Mouse (Mus musculus): ENCODE measurements around the gene Rnase12. TPM values are rescaled to one million over a fixed set of nuclear protein-coding genes. Genes with fewer than 3 reads are reported as not detected.

Gene Rnase12
- total RNA-seq, 2 experiments from 2014 or later: 0.64 TPM; not detected in 1

DNA sequence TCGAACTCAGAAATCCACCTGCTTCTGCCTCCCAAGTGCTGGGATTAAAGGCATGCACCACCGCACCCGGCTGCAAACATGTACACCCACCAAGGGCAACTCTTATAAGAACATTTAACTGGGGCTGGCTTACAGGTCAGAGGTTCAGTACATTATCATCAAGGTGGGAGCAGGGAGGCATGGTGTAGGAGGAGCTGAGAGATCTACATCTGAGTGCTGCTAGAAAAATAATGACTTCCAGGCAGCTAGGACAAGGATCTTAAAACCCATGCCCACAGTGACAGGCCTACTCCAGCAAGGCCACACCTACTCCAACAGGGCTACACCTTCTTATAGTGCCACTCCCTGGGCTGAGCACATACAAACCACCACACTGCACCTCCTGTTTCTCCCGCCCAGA lies 28.4 kb upstream of the Rnase12 start:
- DNase-seq (ENCODE audit: low spot score in 2 of 2): no peak

DNA sequence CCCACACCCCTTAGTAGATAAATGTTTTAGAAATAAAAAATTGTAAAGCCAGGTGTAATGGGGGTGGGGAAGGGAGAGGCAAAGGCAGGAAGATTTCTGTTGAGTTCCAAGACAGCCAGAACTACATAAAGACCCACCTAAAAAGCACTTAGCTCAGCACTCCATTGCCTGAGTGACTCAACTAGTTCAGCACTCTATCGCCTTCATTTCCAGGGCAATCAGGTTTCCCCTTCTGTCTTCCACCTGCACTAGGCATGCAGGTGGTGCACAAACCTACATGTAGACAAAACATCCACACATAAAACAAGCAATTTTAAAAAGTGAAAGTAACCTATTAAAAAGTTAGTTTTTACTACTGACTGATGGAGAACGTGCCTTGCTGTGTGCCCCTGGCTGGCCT lies 27.6 kb upstream of the Rnase12 start:
- no peak for DNase-seq (ENCODE audit: low spot score in 2 of 2)

DNA sequence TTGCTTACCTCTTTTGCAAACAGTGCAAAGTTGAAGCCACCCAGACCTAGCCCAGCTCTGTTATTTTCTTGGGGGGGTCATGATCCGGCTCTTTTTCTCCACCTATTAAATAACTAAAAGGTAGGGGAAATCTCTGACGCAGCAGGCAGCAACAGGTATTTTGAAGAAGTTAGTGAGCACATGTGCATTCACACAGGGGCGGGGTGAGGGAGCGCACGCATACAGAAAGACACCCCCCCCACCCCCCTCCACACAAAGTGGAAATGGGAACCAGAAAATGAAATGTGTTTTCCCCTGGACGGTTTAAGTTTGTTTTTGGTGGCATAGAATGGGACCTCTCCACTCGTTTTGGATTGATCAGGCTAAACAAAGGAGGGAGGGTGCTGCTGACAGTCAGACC lies 26.3 kb upstream of the Rnase12 start:
- DNase-seq (ENCODE audit: low spot score in 2 of 2): no peak

DNA sequence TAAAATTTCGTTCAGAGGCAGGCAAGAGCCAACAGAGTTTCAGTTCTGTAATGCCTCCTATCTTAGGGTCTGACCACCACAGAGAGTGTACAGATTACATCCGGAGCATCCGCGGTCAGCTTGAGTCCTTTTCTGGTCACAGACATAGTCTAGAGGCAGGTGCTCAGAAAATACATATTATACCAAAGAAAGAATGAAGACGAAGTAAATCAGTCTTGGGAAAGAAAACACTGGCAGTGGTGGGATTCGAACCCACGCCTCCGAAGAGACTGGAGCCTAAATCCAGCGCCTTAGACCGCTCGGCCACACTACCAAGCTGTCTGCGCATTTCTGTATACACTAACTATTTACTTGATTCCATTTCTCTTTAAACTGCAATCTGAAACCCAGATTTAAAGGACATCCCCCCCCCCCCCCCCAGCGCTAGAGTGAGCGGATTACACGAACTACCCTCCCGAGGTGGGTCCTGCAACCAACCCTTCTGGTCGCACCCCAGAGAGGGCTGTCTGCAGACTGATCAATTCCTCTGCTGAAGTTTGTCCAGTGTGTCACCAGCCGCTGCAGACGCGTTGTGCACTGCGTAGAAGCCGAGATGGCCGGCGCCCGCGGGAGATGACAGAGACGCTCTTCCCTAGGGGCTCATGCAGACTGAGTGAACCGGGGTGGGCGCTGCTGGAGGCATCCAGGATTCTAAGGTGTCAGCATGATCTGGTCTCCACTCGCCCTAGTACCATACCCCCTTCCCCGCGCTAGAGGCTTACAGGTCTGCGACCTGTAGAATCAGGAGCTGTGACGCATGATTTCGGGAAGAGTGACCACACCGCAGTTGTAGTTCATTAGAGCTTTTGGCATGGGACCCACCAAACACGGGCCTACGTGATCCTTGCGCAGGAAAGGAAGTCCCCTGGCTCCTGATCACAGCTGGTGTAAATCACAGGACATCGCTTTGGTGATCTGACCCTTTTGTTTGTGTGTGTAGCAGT lies 25.4 kb upstream of the Rnase12 start:
- peak in 1 of 2 experiments; percentile 16 for DNase-seq (ENCODE audit: low spot score in 2 of 2)

DNA sequence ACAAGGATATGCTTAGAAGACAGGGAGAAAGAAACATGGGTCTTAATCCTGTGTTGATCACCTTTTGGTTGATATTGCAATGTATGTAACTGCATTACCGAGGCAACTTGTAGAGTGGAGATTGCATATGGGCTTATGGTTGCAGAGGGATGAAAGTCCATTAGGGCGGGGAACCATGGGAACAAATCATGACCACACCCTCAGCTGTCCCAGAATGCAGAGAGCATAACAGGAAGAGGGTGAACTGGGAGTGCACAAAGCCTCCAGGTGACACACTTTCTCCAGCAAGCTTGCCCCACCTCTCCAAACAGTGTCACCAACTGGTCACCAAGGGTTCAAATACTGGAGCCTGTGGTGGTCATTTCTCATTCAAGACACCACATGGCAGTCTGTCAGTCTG lies 23.6 kb upstream of the Rnase12 start:
- no peak for DNase-seq (ENCODE audit: low spot score in 2 of 2)

DNA sequence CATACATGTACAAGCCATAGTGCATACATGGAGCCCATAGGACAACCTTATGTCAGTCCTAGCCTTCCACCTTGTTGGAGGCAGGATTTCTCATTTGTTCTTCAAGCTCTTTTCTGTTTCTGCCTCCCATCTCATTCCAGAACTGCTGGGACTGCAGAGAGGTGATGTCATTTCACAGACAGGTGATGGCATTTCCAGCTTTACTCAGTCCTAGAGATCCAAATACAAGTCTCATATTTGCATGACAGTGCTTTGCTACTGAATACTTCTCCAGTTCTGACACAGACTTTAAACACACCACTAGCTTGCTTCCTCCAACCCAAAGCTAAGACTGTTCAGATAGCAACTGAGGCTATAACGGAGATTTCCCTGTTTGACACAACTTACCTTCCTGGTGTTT lies 21.7 kb upstream of the Rnase12 start:
- no peak for DNase-seq (ENCODE audit: low spot score in 2 of 2)

DNA sequence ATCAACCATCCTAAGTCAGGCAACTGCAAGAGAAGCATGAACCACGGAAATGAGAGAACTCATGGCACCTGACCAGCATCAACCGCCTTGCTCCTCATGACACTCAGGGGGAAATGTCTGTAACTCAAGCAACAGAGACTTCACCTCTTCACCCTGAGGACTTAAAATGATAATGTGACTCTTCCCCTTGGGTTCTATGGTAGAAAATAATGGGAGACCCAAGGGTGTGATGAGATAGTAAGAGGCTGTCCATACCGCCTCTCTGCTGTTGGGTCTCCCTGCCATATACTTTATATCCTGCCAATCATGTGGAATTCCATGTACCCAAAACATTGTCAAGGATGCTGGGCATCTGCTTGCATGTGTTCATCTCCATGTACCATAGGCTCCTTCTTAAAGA lies 16.9 kb upstream of the Rnase12 start, which contains the start of gene Olfr750:
TSS of gene Olfr750 (minus strand) at position 101 of the 400 bp plus-strand sequence.
- DNase-seq (ENCODE audit: low spot score in 2 of 2): no peak

DNA sequence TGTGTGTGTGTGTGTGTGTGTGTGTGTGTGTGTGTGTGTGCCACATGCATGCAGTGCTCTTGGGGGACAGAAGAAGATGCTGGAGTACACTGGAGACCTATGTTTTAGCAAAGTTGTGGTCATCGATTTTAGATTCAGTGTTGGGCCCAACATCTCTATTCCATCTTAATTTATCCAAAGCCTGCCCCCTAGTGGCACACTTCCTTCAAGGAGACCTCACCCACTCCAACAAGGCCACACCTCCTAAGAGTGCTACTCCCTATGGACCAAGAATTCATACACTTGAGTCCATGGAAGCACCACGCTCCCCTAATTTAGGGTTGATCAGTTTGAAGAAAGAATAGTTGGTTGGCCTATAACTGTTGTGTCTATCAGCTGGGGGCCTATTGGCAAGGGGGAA lies 12.2 kb upstream of the Rnase12 start:
- DNase-seq (ENCODE audit: low spot score in 2 of 2): no peak

DNA sequence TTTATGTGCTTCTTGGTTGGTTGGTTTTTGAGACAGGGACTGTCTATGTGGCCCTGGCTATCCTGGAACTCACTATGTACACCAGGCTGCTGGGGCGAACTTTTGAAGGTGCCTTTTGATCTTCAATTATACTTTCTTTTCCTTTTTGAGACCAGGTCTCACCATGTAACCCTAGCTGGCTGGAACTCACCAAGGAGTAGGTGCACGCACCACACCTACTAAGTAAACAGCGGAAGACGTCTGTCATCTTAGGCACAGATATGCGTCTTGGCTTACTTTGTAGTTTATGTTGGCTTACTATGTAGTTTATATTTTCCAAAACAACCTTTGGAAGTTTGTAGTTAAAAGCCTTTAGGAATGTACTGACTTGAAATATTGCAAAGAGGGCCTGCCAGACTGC lies 11.5 kb upstream of the Rnase12 start:
- DNase-seq (ENCODE audit: low spot score in 2 of 2): no peak

DNA sequence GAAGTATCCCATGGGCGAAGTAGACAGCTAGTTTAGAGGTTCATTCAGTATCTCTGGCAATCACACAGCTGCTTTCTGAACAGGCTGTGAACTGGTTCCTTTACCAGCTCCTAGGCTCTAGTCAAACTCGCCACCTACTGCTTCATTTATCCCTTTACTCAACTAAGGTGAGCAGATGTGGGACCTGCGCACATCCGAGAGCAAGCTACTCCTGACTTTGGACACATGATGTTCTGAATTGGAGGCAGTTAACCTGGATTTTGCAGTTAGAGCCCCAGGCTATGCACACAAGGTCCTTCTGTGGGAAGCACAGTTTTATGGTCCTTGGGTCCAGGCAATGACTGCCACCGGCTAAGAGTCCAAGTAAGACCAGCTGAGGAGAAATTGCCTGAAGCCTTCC lies 3.3 kb upstream of the Rnase12 start:
- DNase-seq (ENCODE audit: low spot score in 2 of 2): no peak

DNA sequence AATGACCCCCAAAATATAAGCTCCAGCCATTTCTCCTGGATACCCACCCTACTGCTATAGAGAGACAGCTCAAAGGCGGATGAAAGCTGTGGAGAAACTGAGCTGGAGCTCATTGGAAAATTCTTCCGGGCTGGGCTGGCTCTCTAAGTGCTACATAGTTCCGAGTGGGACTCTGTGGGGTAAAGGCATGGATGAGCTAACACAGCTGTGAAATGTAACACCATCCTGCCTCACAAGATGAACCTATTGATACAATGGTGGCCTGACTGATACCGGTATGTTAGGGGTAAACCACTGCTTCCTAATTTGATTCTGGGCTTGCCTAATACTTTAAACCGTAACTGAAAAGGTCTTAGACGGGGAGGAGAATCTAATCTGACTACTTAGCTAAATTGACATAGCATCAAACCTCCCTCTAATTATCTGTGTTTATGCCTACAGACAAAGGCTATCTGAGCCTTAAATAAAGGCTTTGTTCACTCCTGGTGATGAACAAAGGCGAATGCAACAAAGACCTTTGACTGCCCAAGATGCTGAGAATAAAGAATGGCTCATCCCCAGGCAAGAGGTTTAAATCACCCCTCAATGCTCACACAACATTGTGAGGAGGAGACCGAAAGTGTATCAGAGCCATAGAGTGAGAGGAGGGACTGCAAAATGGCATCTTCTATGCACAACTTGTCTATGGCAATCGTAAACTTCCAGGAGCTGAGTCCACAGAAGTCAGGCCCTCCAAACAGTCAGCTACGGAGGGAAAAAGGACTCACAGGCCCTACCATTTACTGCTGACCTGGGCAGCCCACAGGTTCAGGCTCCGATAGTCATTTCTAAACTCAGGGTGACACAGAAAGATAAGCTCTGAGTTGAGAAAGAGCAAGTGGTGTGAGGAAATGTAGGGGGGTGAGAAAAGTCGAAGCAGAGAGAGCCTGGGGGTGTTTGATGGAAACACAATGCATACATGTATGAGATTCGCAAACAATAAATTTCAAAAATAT lies 2.9 kb downstream of the Rnase12 start:
- no peak for DNase-seq (ENCODE audit: low spot score in 2 of 2)

DNA sequence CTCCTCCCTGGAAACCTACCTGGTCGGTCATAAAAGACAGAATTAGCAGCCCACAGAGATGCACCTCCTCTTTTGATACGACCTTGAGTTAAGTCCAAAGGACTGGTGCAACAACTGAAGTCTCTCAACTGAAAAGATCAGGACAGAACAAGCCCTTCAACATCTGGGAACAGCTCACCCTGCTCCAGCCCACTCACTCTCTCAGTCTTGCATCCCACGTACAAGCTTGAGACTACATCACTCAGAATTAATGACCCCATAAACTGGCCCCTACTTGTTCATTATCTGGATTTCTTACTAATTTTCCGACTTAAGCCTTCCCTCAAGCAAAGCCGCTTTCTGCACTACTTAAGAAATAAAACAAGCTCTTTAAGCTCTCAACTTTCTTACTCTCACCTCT lies 4.3 kb downstream of the Rnase12 start:
- DNase-seq (ENCODE audit: low spot score in 2 of 2): no peak

DNA sequence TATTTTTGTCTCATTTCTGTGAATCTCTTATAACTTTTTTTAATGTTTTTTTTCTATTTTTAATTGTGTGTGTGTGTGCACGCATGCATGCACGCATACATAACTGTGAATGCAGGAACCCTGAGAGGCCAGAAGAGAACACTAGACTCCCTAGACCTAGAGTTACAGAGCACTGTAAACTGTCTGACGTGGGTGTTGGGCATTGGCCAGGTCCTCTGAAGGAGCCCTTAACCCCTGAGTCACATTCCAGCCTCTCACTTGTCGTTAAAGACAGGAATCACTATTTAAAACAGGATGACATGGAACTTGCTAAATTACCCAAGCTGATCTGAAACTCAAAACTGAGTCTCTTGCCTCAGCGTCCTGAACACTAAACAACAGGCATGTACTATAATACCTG lies 5.5 kb downstream of the Rnase12 start:
- DNase-seq (ENCODE audit: low spot score in 2 of 2): no peak

DNA sequence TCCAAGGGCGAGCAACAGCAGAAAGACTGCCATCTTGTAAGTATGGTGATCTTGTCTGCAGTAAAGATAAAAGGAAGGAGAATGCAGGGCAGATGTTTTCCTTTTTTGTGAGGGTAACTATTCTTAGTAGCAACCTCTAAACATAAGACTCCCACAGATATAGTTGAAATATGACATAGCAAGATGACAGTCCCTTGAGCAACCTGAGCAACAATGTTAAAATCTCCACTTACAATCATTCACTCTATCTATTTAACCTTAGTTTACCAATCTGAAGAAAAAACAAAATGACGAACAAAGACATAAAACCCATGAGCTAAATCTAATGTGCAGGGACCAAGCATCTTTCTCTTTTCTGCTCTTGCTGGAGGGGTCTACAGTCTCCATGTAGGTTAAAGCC lies 7.4 kb downstream of the Rnase12 start, which contains the start of gene Rnase11:
TSS of gene Rnase11 (minus strand) at position 101 of the 400 bp plus-strand sequence.
- no peak for DNase-seq (ENCODE audit: low spot score in 2 of 2)

DNA sequence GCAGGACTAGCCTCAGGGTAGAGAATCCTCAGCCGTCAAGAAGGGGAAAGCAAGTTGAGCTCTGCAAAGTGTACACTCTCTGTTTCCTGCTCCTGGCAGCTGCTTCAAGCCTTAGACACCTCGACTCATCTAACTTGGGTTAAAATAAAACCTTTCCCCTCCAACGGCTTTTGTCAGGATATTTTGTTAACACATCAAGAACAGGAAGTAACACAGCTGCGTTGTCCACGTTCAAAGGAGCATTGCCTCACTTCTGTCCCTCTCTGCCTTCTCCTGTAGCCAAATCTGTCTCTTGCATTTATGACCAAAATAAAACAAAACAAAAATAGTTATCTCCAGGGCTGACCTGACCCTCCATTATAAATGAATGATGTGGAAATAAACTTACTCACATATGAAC lies 9.6 kb downstream of the Rnase12 start:
- no peak for DNase-seq (ENCODE audit: low spot score in 2 of 2)

DNA sequence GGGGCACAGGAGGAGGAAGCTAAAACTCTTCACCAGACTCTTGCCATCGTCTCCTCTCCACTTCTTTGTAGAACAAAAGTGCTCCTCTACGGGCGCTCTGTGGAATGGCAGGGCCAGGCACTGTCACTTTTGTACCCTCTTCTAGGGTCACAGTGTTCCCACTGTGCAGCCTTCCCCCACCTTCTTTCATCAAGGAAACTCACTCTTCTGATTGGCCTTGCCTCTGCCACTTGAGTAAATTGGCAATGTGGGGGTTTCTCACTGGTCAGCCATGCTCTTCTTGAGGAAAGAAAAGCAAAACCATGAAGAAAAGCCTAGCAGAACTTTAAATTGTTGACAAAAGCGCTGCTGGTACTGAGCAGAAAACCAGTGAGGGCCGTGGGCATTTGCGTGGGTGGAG lies 15.7 kb downstream of the Rnase12 start, which contains the start of gene Rnase9:
TSS of gene Rnase9 (minus strand) at position 101 of the 400 bp plus-strand sequence.
- DNase-seq (ENCODE audit: low spot score in 2 of 2): no peak

DNA sequence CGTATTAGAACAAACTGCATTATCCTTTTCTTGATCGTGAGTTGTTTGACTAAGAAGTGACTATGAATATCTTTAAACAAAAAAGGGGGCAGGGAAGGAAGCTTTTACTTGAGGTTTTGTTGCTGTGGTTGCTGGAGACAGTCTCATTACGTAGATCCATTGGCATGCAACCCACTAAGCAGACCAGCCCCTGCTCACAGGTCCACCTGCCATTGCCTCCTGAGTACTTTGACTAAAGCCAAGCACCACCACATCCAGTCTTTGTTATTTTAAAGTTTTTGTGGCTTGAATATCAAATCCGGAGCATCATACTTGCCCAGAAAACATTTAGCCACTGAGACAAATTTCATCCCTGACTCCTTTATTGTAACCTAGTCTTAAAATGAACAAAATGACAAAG lies 21.2 kb downstream of the Rnase12 start:
- DNase-seq (ENCODE audit: low spot score in 2 of 2): no peak

DNA sequence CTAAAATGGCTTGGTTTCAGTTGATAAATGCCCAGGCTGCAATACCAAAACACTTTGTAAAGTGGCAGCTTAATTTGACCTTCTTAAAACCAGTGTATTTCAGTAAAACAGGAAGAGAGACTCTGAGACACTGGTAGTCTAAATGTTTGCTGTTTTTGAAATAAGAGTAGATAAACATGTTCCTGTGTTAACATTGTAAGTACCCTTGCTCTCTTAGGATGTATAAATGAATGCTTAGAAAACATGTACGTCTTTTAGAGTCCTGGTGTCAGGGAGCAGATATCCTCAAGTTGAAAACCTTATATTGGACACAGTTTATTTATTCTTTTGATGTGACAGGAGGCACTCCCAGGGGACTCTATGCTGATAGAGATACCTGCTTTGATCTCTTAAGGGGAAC lies 22.3 kb downstream of the Rnase12 start:
- no peak for DNase-seq (ENCODE audit: low spot score in 2 of 2)

DNA sequence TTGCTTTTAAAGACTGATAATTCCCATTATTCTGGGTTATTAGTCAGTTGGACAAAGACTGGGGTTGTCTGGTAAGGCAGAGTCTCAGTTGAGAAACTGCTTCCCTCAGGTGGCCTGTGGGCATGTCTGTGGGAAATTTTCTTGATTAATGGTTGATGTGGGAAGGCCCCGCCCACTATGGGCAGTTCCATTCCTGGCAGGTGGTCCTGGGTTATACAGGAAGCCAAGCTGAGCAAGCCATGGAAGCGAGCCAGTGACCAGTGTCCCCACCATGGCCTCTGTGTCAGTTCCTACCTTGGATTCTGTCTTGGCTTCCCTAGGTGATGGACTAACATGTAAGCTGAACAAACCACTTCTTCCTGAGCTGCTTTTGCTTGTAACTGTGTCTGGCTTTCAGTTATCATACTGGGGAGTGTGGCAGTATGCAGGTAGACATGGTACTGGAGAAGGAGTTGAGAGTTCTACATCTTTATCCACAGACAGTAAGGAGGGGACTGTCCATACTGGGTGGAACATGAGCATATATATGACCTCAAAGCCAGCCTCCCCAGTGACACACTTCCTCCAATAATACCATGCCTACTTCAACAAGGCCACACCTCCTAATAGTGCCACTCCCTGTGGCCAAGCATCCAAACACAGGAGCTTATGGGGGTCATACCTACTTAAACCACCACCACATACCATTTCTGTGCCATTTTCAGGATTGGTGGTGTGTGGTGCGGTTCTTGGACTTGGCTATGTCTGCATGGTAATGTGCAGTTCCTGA lies 29.9 kb downstream of the Rnase12 start:
- no peak for DNase-seq (ENCODE audit: low spot score in 2 of 2)

DNA sequence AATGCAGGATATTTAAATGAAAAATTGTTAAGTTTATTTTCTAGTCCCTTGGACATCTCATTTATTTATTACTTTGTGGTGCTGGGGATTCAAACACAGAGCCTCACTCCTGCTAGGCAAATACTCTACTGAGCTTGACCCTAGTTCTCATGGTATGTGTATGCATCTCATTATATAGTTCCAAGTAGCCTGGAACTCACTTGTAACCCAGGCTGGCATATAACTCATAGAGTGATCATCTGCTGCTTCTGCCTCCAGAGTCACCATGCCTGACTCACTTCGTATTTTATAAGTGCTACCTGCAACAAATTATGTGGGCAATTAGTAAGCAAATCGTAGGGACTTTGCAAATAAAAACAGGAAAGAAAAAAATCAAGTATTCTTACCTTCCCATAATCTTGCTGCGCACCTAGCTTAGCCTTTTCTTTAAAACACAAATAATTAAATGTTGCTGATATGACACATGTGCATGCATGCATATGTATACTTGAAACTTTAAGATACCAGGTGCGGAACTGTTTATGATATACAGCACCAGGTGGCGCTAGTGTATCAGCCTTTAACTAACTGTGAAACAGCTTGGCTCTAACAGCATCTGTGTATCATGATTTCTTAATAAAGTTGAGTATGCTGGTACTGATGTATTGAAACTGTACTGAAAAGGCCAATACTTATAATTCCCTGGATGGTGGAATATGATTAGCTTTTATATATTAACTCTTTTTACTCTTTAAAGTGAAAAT lies 30.9 kb downstream of the Rnase12 start:
- DNase-seq (ENCODE audit: low spot score in 2 of 2): peak in 1 of 2 experiments; percentile 23
